ENCODE assay signal across 9 mouse cellular contexts in the genomic region with DNA sequence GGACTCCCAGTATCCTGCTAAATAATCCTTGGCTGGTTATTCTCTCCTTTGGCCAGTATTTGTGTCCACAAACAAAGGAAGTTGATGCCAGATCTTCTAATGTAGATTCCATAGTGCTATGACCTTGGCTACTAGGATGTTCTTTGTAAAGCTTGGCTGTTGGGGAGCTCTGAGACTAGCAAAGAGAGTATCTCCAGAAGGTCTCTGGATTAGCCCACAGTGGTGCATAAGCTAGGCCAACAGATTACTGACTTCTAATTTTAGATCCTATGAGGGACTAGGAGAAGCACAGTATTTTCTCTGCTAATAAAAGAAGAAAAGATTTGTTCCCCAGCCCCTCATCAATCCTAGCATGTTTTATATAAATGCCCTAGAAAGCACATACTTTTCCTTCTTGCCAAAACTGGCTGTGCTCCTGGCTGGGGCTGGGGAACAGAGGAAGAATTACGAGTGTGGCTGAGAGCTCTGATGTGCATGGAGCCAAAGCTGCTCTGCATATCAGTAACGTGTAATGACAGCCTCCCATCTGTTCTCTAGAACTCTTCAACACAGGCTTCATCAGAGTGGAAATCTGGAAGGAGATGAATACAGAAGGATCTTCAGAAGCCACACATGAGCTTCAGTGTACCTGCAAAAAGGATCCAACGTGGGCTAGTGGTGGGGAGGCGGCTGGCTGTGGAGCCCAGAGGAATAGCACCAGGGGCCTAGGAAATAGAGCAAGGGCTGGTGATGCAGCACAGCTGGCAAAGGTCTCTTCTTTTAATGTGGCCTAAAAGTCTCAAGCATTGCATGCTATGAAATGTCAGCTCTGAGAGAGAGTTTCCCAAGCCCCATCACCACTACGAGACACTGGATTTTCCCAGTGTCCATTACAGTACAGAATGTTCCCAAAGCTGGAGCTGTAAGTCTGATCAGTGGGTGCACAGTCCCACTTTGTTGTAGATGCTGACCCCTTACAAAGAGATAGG.
DNase-seq lines count a peak whose midpoint lies in the region; ATAC-seq and TF ChIP-seq lines count a peak whose summit lies in the region.
"Had no signal": no experiment of that assay in that cellular context is flagged by ENCODE, and none has a peak within 500 bp of the region (broad histone marks: within the 10 kb centered on the region; RNA-seq: fewer than 3 reads in every experiment).

No protein-coding gene starts in this region.

- no peaks in the 10 kb centered on the region for H3K27me3 ChIP-seq in hindbrain, postnatal 0 days (ENCODE audit: insufficient read depth, low read length)
- no peaks in the 10 kb centered on the region for H3K27me3 ChIP-seq in hindbrain, embryonic 11.5 days (ENCODE audit: control insufficient read depth, insufficient read depth, low read length)
- H3K27me3 ChIP-seq in lung, embryonic 15.5 days: no peaks in the 10 kb centered on the region
- H3K27me3 ChIP-seq: embryonic facial prominence, embryonic 13.5 days had no signal

- peak; percentile 65 for DNase-seq in hindbrain, postnatal 0 days (ENCODE audit: low spot score)
- no peak for DNase-seq in hindbrain, embryonic 11.5 days (ENCODE audit: low spot score)
- peak; percentile 70 for DNase-seq in cerebellum, adult 9-11 months
- peak; percentile 59 for DNase-seq in kidney, postnatal 10 days
- DNase-seq in embryo, embryonic 10 days (ENCODE audit: low spot score): no peak
- no peak for DNase-seq in adrenal gland, postnatal 25 days
- no peak for DNase-seq in thymus, postnatal 4 days

- TF ChIP-seq CTCF in hindbrain, postnatal 0 days (IDR thresholded peaks at IDR 0.05; ENCODE audit: low read depth): no peak

- ATAC-seq in hindbrain, postnatal 0 days: peak; percentile 67; the same call in 1 of the 2 replicates
- no peak for ATAC-seq in hindbrain, embryonic 11.5 days (ENCODE audit: low FRiP score)
- ATAC-seq in lung, embryonic 15.5 days (ENCODE audit: borderline replicate concordance, extremely low read depth, low FRiP score, low TSS enrichment): peak; percentile 90

- H3K36me3 ChIP-seq in hindbrain, postnatal 0 days (ENCODE audit: insufficient read depth, low read length): no peaks in the 10 kb centered on the region
- H3K36me3 ChIP-seq in hindbrain, embryonic 11.5 days (ENCODE audit: control insufficient read depth, insufficient read depth, low read length): no peaks in the 10 kb centered on the region
- H3K36me3 ChIP-seq in lung, embryonic 15.5 days: no peaks in the 10 kb centered on the region
- H3K36me3 ChIP-seq: embryonic facial prominence, embryonic 13.5 days had no signal

- H3K4me1 ChIP-seq in hindbrain, postnatal 0 days (ENCODE audit: insufficient read depth, low read length): no peaks in the 10 kb centered on the region
- no peaks in the 10 kb centered on the region; the same call in 1 of the 2 replicates for H3K4me1 ChIP-seq in hindbrain, embryonic 11.5 days (replicated peaks; ENCODE audit: control insufficient read depth, insufficient read depth, low read length)
- H3K4me1 ChIP-seq in lung, embryonic 15.5 days: peaks cover 21% of the 10 kb centered on the region

- H3K9ac ChIP-seq in hindbrain, postnatal 0 days (replicated peaks; ENCODE audit: low read length): no peak overlapping the region
- H3K9ac ChIP-seq in hindbrain, embryonic 11.5 days (ENCODE audit: low read depth, low read length): no peak overlapping the region
- no peak overlapping the region for H3K9ac ChIP-seq in lung, embryonic 15.5 days
- H3K9ac ChIP-seq: embryonic facial prominence, embryonic 13.5 days had no signal

- 47% methylated on average over 5 of the region's 5 CpGs for WGBS in hindbrain, postnatal 0 days
- WGBS in hindbrain, embryonic 11.5 days: 79% methylated on average over 5 of the region's 5 CpGs
- 40% methylated on average over 5 of the region's 5 CpGs for WGBS in lung, embryonic 15.5 days

- peak overlapping the region; percentile 64; the same call in 1 of the 2 replicates for H3K27ac ChIP-seq in hindbrain, postnatal 0 days
- no peak overlapping the region for H3K27ac ChIP-seq in hindbrain, embryonic 11.5 days (ENCODE audit: low read depth, low read length)
- peak overlapping the region; percentile 86 for H3K27ac ChIP-seq in lung, embryonic 15.5 days
- H3K27ac ChIP-seq: embryonic facial prominence, embryonic 13.5 days had no signal

- no peak overlapping the region for H3K4me2 ChIP-seq in hindbrain, postnatal 0 days (ENCODE audit: low read depth, low read length)
- no peak overlapping the region for H3K4me2 ChIP-seq in hindbrain, embryonic 11.5 days (replicated peaks; ENCODE audit: low read depth, low read length)
- no peak overlapping the region for H3K4me2 ChIP-seq in lung, embryonic 15.5 days
- H3K4me2 ChIP-seq: embryonic facial prominence, embryonic 13.5 days had no signal

- H3K4me3 ChIP-seq in hindbrain, postnatal 0 days (ENCODE audit: low read length): no peak overlapping the region
- no peak overlapping the region for H3K4me3 ChIP-seq in hindbrain, embryonic 11.5 days (ENCODE audit: low read depth, low read length)
- no peak overlapping the region for H3K4me3 ChIP-seq in lung, embryonic 15.5 days
- H3K4me3 ChIP-seq: embryonic facial prominence, embryonic 13.5 days had no signal

- no peaks in the 10 kb centered on the region for H3K9me3 ChIP-seq in hindbrain, postnatal 0 days (ENCODE audit: low read length)
- H3K9me3 ChIP-seq in hindbrain, embryonic 11.5 days (ENCODE audit: control insufficient read depth, low read length): no peaks in the 10 kb centered on the region
- no peaks in the 10 kb centered on the region for H3K9me3 ChIP-seq in lung, embryonic 15.5 days
- H3K9me3 ChIP-seq: embryonic facial prominence, embryonic 13.5 days had no signal

Comparison
In these comparisons a context has a peak if more than half of its experiments do, and no peak if none do; other contexts are left out.
1. DNase-seq: peak in hindbrain, postnatal 0 days (single experiment), cerebellum, adult 9-11 months (single experiment) and kidney, postnatal 10 days (single experiment); none in hindbrain, embryonic 11.5 days (single experiment), embryo, embryonic 10 days (single experiment), adrenal gland, postnatal 25 days (single experiment) and thymus, postnatal 4 days (single experiment).